In the genomic region with DNA sequence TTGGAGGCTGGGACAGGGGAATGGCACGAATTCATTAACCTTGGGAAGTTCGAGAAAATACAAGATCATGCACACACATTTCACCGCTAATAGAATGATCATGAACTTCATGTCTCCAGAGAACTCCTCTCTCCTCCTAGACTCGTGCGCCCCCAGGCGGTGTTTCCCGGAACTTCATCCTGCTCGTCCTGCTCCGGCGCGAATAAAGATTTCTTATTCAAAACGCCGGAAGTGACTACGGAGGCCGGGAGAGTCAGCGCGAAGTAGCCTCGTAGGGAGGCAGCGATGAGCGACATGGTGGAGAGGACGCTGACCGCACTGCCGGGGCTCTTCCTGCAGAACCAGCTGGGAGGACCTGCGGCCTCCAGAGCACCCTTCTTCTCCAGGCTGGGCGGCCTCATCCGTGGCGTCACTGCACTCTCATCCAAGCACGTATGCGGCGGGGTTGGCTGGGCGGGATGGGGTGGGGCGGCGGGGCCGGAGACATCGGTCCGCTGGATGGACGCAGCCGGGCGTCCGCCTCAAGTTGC, we compare ENCODE assay signal across 8 mouse cellular contexts. TPM values are rescaled to one million over a fixed set of nuclear protein-coding genes. Genes with fewer than 3 reads are reported as not detected.
A peak's percentile ranks its signal among the peaks of the same experiment; 100 is the strongest.
DNase-seq lines count a peak whose midpoint lies in the region; ATAC-seq and TF ChIP-seq lines count a peak whose summit lies in the region.

A gene (plus strand): TSS at position 249 of the 530 bp plus-strand sequence.

- CTCF ChIA-PET in Patski (lab: Charles Lee), result interaction anchor here (0.9 to 3.0 kb wide), 6 partner anchors 18 to 213 kb away, joined by 3 to 12 read pairs (median 3); no protein-coding TSS in a partner anchor

- peak within 1 kb of the TSS; percentile 81 for H3K4me3 ChIP-seq in hindbrain, embryonic 14.5 days (replicated peaks; ENCODE audit: low read length)

- H3K36me3 ChIP-seq in hindbrain, embryonic 14.5 days (replicated peaks; ENCODE audit: control insufficient read depth, insufficient read depth), result peaks cover 21% of the 10 kb centered on the region

- peak within 1 kb of the TSS; percentile 82 for H3K9ac ChIP-seq in hindbrain, embryonic 14.5 days

- in situ Hi-C loops in Patski (cut with MboI; ENCODE audit: low pct_unique_long_range_greater_than_20kb), result loop anchor here (10.0 to 25.0 kb wide), 2 partner anchors 171 to 414 kb away; no protein-coding TSS in a partner anchor

- POLR2A ChIA-PET in Patski (lab: Charles Lee), result no interaction called here

- DNase-seq in Patski (ENCODE audit: low read depth, low spot score), result peak; percentile 63
- DNase-seq in cerebellum, postnatal 14 days, result peak; percentile 98 to 100
- DNase-seq in frontal cortex, postnatal 14 days (ENCODE audit: low spot score in 2 of 2), result peak; percentile 88 to 97
- DNase-seq in hindbrain, embryonic 14.5 days (ENCODE audit: low spot score), result peak; percentile 99
- DNase-seq in layer of hippocampus, postnatal 36 days, result peak; percentile 94 to 97
- peak; percentile 96 for DNase-seq in lung, postnatal 36 days
- DNase-seq in retina, postnatal 1 day, result peak; percentile 97
- peak; percentile 90 to 99 for DNase-seq in urinary bladder, adult 18-20 months (ENCODE audit: low spot score in 2 of 2)

- peak; percentile 48 for ATAC-seq in Patski
- ATAC-seq in hindbrain, embryonic 14.5 days (ENCODE audit: low FRiP score), result peak; percentile 91

- H3K9me3 ChIP-seq in hindbrain, embryonic 14.5 days (ENCODE audit: control insufficient read depth, low read length), result no peaks in the 10 kb centered on the region

- no peaks in the 10 kb centered on the region for H3K27me3 ChIP-seq in Patski
- H3K27me3 ChIP-seq in hindbrain, embryonic 14.5 days (ENCODE audit: control insufficient read depth, insufficient read depth, low read length), result no peaks in the 10 kb centered on the region

- peaks cover 10% of the 10 kb centered on the region for H3K4me1 ChIP-seq in hindbrain, embryonic 14.5 days (replicated peaks; ENCODE audit: control insufficient read depth, insufficient read depth, low read length)

- WGBS in hindbrain, embryonic 14.5 days, result under 1% methylated on average over 40 of the region's 40 CpGs

- peak within 1 kb of the TSS; percentile 72 for H3K4me2 ChIP-seq in hindbrain, embryonic 14.5 days (replicated peaks)

- TF ChIP-seq CTCF in Patski (IDR thresholded peaks at IDR 0.05), result peak; percentile 98

- peak within 1 kb of the TSS; percentile 75 for H3K27ac ChIP-seq in hindbrain, embryonic 14.5 days

RNA-seq across cellular contexts. Expression of the gene that starts here (rescaled TPM):
- polyA plus RNA-seq in Patski (2021), result 9.9 TPM
- polyA plus RNA-seq in hindbrain, embryonic 14.5 days (2014; fragmentation: Nextera tagmentation; extraction: Ambion mirVana), result 10.2 and 11.4 TPM in 2 replicates
- 10 to 100 TPM; 12.4 to 12.9 TPM for total RNA-seq in layer of hippocampus, postnatal 36 days (2021)

Comparison
In these comparisons a context has a peak if more than half of its experiments do, and no peak if none do; other contexts are left out.
1. Peak in every context shown above with its lines: DNase-seq, ATAC-seq, H3K4me3 ChIP-seq and H3K27ac ChIP-seq.